ENCODE assay signal across 8 mouse cellular contexts in genomic region chr2:92023362-92024273, GRCm38 (mm10). TPM values are rescaled to one million over a fixed set of nuclear protein-coding genes. Genes with fewer than 3 reads are reported as not detected.
DNase-seq lines count a peak whose midpoint lies in the region; ATAC-seq and TF ChIP-seq lines count a peak whose summit lies in the region.

No protein-coding gene starts in this region.

- no peak for TF ChIP-seq EP300 in CH12.LX (IDR thresholded peaks at IDR 0.05; ENCODE audit: low read length)

- no peak for TF ChIP-seq RAD21 in CH12.LX (IDR thresholded peaks at IDR 0.05; ENCODE audit: low read depth, low read length)

- WGBS in embryonic facial prominence, embryonic 10.5 days = 5% methylated on average over 52 of the region's 56 CpGs
- WGBS in heart, embryonic 13.5 days = 2% methylated on average over 51 of the region's 56 CpGs

- TF ChIP-seq CTCF in CH12.LX (conservative IDR thresholded peaks at IDR 0.05 in 1 of 2, IDR thresholded peaks at IDR 0.05 in 1 of 2; ENCODE audit: low read depth in 2 of 2, low read length in 2 of 2) = peak in 1 of 2 experiments; percentile 70; a peak in 2 of 4 replicates

- ATAC-seq in heart, embryonic 13.5 days (ENCODE audit: extremely low read depth, insufficient number of reproducible peaks, low FRiP score, low TSS enrichment) = no peak

- no peaks in the 10 kb centered on the region for H3K9me3 ChIP-seq in CH12.LX (replicated peaks; ENCODE audit: low read length)
- H3K9me3 ChIP-seq in embryonic facial prominence, embryonic 10.5 days = no peaks in the 10 kb centered on the region
- no peaks in the 10 kb centered on the region for H3K9me3 ChIP-seq in heart, embryonic 13.5 days

- peak overlapping the region; percentile 3 to 51 (median 34) for H3K4me3 ChIP-seq in CH12.LX (replicated peaks in 1 of 3; ENCODE audit: low read depth in 2 of 3, low read length in 2 of 3, poor library complexity in 1 of 3)
- H3K4me3 ChIP-seq in embryonic facial prominence, embryonic 10.5 days = peak overlapping the region; percentile 68
- H3K4me3 ChIP-seq in heart, embryonic 13.5 days = peak overlapping the region; percentile 83

- dilution Hi-C loops in CH12.LX (cut with MboI; ENCODE audit: extremely low pct_ligation_motif_present, extremely low pct_unique_long_range_greater_than_20kb, low sequenced_read_pairs) = no loop called here

- H3K9ac ChIP-seq in CH12.LX (ENCODE audit: insufficient read depth, low read depth) = peak overlapping the region; percentile 29
- H3K9ac ChIP-seq in heart, embryonic 13.5 days = peak overlapping the region; percentile 86

- H3K79me2 ChIP-seq in CH12.LX (replicated peaks; ENCODE audit: control insufficient read depth, extremely low read depth, insufficient read depth, poor library complexity, severe bottlenecking) = no peaks in the 10 kb centered on the region

- TF ChIP-seq POLR2A in CH12.LX (IDR thresholded peaks at IDR 0.05; ENCODE audit: low read depth, low read length) = no peak

- no peaks in the 10 kb centered on the region for H3K36me3 ChIP-seq in CH12.LX (replicated peaks in 1 of 2; ENCODE audit: control insufficient read depth in 1 of 2, insufficient read depth in 1 of 2, low read length in 1 of 2)
- H3K36me3 ChIP-seq in embryonic facial prominence, embryonic 10.5 days (replicated peaks) = no peaks in the 10 kb centered on the region
- no peaks in the 10 kb centered on the region for H3K36me3 ChIP-seq in heart, embryonic 13.5 days

- in situ Hi-C loops in CH12.LX (cut with MboI; ENCODE audit: low pct_ligation_motif_present, low pct_unique_long_range_greater_than_20kb, low sequenced_read_pairs) = no loop called here

- peaks cover 78% of the 10 kb centered on the region for H3K27me3 ChIP-seq in CH12.LX (replicated peaks)
- peaks cover 74% of the 10 kb centered on the region for H3K27me3 ChIP-seq in embryonic facial prominence, embryonic 10.5 days (replicated peaks; ENCODE audit: low read depth, poor library complexity, severe bottlenecking)
- H3K27me3 ChIP-seq in heart, embryonic 13.5 days (replicated peaks) = peaks cover 20% of the 10 kb centered on the region

- peak overlapping the region; percentile 97 for H3K4me2 ChIP-seq in CH12.LX (ENCODE audit: insufficient read depth, low read depth, poor library complexity, severe bottlenecking)
- H3K4me2 ChIP-seq in heart, embryonic 13.5 days = peak overlapping the region; percentile 97

- peak; percentile 52 to 67 for DNase-seq in adrenal gland, adult (ENCODE audit: inconsistent age in 2 of 2, low spot score in 1 of 2)
- no peak for DNase-seq in adrenal gland, postnatal 4 days (ENCODE audit: low spot score in 2 of 2)
- DNase-seq in CH12.LX (ENCODE audit: extremely low read depth) = no peak
- peak; percentile 45 for DNase-seq in embryonic facial prominence, embryonic 10.5 days (ENCODE audit: low spot score)
- DNase-seq in kidney, postnatal 25 days = peak; percentile 60 to 66
- DNase-seq in mesoderm, embryonic 11.5 days (ENCODE audit: low read depth, low spot score) = peak; percentile 21
- DNase-seq in yolk sac, embryonic 10.5 days (ENCODE audit: low spot score) = peak; percentile 65

- no peak overlapping the region for H3K27ac ChIP-seq in CH12.LX (ENCODE audit: insufficient read depth, low read depth)
- peak overlapping the region; percentile 55; the same call in 1 of the 2 replicates for H3K27ac ChIP-seq in embryonic facial prominence, embryonic 10.5 days (replicated peaks)
- H3K27ac ChIP-seq in heart, embryonic 13.5 days (replicated peaks) = peak overlapping the region; percentile 65

- peaks cover 0 to 8% of the 10 kb centered on the region in 2 experiments; a peak in 1 of 4 replicates for H3K4me1 ChIP-seq in CH12.LX (ENCODE audit: control insufficient read depth in 1 of 2, insufficient read depth in 2 of 2)
- peaks cover 34% of the 10 kb centered on the region for H3K4me1 ChIP-seq in embryonic facial prominence, embryonic 10.5 days
- H3K4me1 ChIP-seq in heart, embryonic 13.5 days = peaks cover 56% of the 10 kb centered on the region

TF ChIP-seq in CH12.LX, 34 proteins besides CTCF, POLR2A, EP300 and RAD21:
- TF ChIP-seq CHD2 (IDR thresholded peaks at IDR 0.05; ENCODE audit: low read length) = no peak
- TF ChIP-seq KAT2A (IDR thresholded peaks at IDR 0.05; ENCODE audit: insufficient replicate concordance, low read length) = no peak
- TF ChIP-seq SMC3 (IDR thresholded peaks at IDR 0.05; ENCODE audit: low read depth, low read length) = peak; percentile 14; the same call in 1 of the 2 replicates
- TF ChIP-seq MAX (IDR thresholded peaks at IDR 0.05; ENCODE audit: low read length) = peak; percentile 23; the same call in 1 of the 2 replicates

RNA-seq across cellular contexts. Expression of gene Creb3l1, which starts 0.7 kb away (rescaled TPM):
- total RNA-seq in adrenal gland, postnatal 4 days (2021) = 10 to 100 TPM; 20.0 to 22.7 TPM
- 0.29 and 0.59 TPM in 2 replicates for total RNA-seq in CH12.LX (2012; rRNA removed)
- 0.08 and 0.27 TPM in 2 replicates for total RNA-seq in CH12.LX (2014; rRNA removed)
- polyA plus RNA-seq in CH12.LX (2012; ENCODE audit: insufficient read length, low read depth) = 1.5 and 2.0 TPM in 2 replicates
- 0.93 and 1.0 TPM in 2 replicates for polyA plus RNA-seq in embryonic facial prominence, embryonic 10.5 days (2016; fragmentation: Nextera tagmentation; extraction: Ambion mirVana)
- 6.9 and 9.0 TPM in 2 replicates for polyA plus RNA-seq in heart, embryonic 13.5 days (2015; fragmentation: Nextera tagmentation; extraction: Ambion mirVana)

RNA-seq across cellular contexts. Expression of gene Dgkz, which starts 48.0 kb away (rescaled TPM):
- 10 to 100 TPM; 91.3 to 98.4 TPM for total RNA-seq in adrenal gland, postnatal 4 days (2021)
- total RNA-seq in CH12.LX (2012; rRNA removed) (50.3 and 50.4 TPM in 2 replicates), CH12.LX (2014; rRNA removed) (32.3 and 38.6 TPM in 2 replicates)
- polyA plus RNA-seq in CH12.LX (2012; ENCODE audit: insufficient read length, low read depth) = 53.9 and 60.2 TPM in 2 replicates
- 42.1 and 45.0 TPM in 2 replicates for polyA plus RNA-seq in embryonic facial prominence, embryonic 10.5 days (2016; fragmentation: Nextera tagmentation; extraction: Ambion mirVana)
- polyA plus RNA-seq in heart, embryonic 13.5 days (2015; fragmentation: Nextera tagmentation; extraction: Ambion mirVana) = 37.9 and 43.4 TPM in 2 replicates

Comparison
In these comparisons a context has a peak if more than half of its experiments do, and no peak if none do; other contexts are left out.
1. DNase-seq: peak in adrenal gland, adult (2 of 2), embryonic facial prominence, embryonic 10.5 days (single experiment), kidney, postnatal 25 days (2 of 2), mesoderm, embryonic 11.5 days (single experiment) and yolk sac, embryonic 10.5 days (single experiment); none in adrenal gland, postnatal 4 days (0 of 2) and CH12.LX (single experiment).
2. Peak in every context shown above with its lines, with median percentiles within 50 percentile points of each other: H3K4me3 ChIP-seq.